Mouse (Mus musculus) kidney, embryonic 14.5 days (tissue): ENCODE results near the gene Homer2. TPM values are rescaled to one million over a fixed set of nuclear protein-coding genes. Genes with fewer than 3 reads are reported as not detected.

Experiments
- ATAC-seq: fragments of 200-750 bp; cut with Nextera tagmentation; 2 replicates; pipeline ENCODE4 v1.8.0; 2017; ENCODE audit warnings: moderate number of reproducible peaks, mild to moderate bottlenecking, moderate TSS enrichment, moderate library complexity; ENCODE audit not compliant: low FRiP score, low TSS enrichment
- H3K27ac ChIP-seq: fragments of 300-500 bp; sonication (generic); 2 replicates; pipeline ENCODE4 v1.5.1; 2014; ENCODE audit warnings: low read depth, mild to moderate bottlenecking, low read length, moderate library complexity, mixed read lengths
- H3K27me3 ChIP-seq: fragments of 300-500 bp; sonication (generic); 2 replicates; pipeline ENCODE4 v1.6.1; 2014; ENCODE audit warnings: mild to moderate bottlenecking, low read length; ENCODE audit not compliant: control insufficient read depth, insufficient read depth
- H3K36me3 ChIP-seq: fragments of 300-500 bp; sonication (generic); 2 replicates; pipeline ENCODE4 v1.6.1; 2014; ENCODE audit warnings: low read length, mixed read lengths; ENCODE audit not compliant: control insufficient read depth, insufficient read depth
- H3K4me1 ChIP-seq: fragments of 300-500 bp; sonication (generic); 2 replicates; pipeline ENCODE4 v1.6.1; 2014; ENCODE audit warnings: low read length, mixed read lengths; ENCODE audit not compliant: control insufficient read depth, insufficient read depth
- H3K4me2 ChIP-seq: fragments of 300-500 bp; sonication (generic); replicated peaks from 2 replicates; pipeline ENCODE4 v1.6.1; 2014; ENCODE audit warnings: low read depth, mild to moderate bottlenecking, low read length
- H3K4me3 ChIP-seq: fragments of 300-500 bp; sonication (generic); 2 replicates; pipeline ENCODE4 v1.5.1; 2014; ENCODE audit warnings: mild to moderate bottlenecking, low read length
- H3K9ac ChIP-seq: fragments of 300-500 bp; sonication (generic); 2 replicates; pipeline ENCODE4 v1.6.1; 2014; ENCODE audit warnings: low read depth, mild to moderate bottlenecking, low read length, moderate library complexity
- H3K9me3 ChIP-seq: fragments of 300-500 bp; sonication (generic); 2 replicates; pipeline ENCODE4 v1.6.1; 2016; ENCODE audit warnings: low read length; ENCODE audit not compliant: control insufficient read depth
- WGBS: fragments of 180-500 bp; shearing (Covaris S2); extraction: QIAGEN DNeasy Blood & Tissue Kit; methylation state at CpG from one replicate; pipeline ENCODE4 v1.1.7; 2014; 5-methylcytosine and 5-hydroxymethylcytosine counted together
- polyA plus RNA-seq: library from polyadenylated mRNA; unstranded; fragments of >200 nt; fragmentation: Nextera tagmentation; extraction: Ambion mirVana; gene quantifications from 2 replicates; pipeline ENCODE4 v1.2.1, GENCODE M21; 2014

Homer2 gene
- 13.8 and 14.5 TPM in 2 replicates for polyA plus RNA-seq

GRCm38 (mm10) chr7:81707471-81708140 is at the start of gene Homer2:
Gene Homer2, minus strand, starts transcription at chr7:81707527.
- Histone ChIP-seq H3K4me2 (peak within 1 kb of the TSS; percentile 94), H3K27me3 (peaks cover 13% of the 10 kb centered on the region; the same call in 1 of the 2 replicates)
- ATAC-seq, result 0 out of 2 replicates have a peak, but pooled peaks have one; percentile 28

GRCm38 (mm10) chr7:81747956-81748355 is 40.6 kb upstream of the Homer2 start:
- H3K9ac ChIP-seq, result no peak overlapping the region
- no peak overlapping the region for H3K4me3 ChIP-seq
- no peak for ATAC-seq
- H3K36me3 ChIP-seq, result no peaks in the 10 kb centered on the region
- no peaks in the 10 kb centered on the region for H3K9me3 ChIP-seq
- H3K4me2 ChIP-seq, result no peak overlapping the region
- no peak overlapping the region for H3K27ac ChIP-seq
- H3K4me1 ChIP-seq, result no peaks in the 10 kb centered on the region
- no peaks in the 10 kb centered on the region for H3K27me3 ChIP-seq
- 83% methylated on average over 3 of the region's 3 CpGs for WGBS

More at GRCm38 (mm10) chr7:81707471-81708140, at the start of gene Homer2:
- peak within 1 kb of the TSS; percentile 64 for H3K4me3 ChIP-seq
- H3K27ac ChIP-seq, result 0 out of 2 replicates have a peak within 1 kb of the TSS, but pooled peaks have one; percentile 6
- WGBS, result 77% methylated on average over 14 of the region's 14 CpGs
- peak within 1 kb of the TSS; percentile 68 for H3K9ac ChIP-seq
- no peaks in the 10 kb centered on the region for H3K9me3 ChIP-seq
- no peaks in the 10 kb centered on the region for H3K4me1 ChIP-seq
- no peaks in the 10 kb centered on the region for H3K36me3 ChIP-seq

- H3K9ac ChIP-seq, result no peak overlapping the region
- H3K36me3 ChIP-seq, result no peaks in the 10 kb centered on the region
- 75% methylated on average over 4 of the region's 4 CpGs for WGBS
- no peaks in the 10 kb centered on the region for H3K27me3 ChIP-seq
- H3K9me3 ChIP-seq, result no peaks in the 10 kb centered on the region
- no peak overlapping the region for H3K4me3 ChIP-seq
- H3K4me2 ChIP-seq, result no peak overlapping the region
- H3K27ac ChIP-seq, result no peak overlapping the region
- H3K4me1 ChIP-seq, result no peaks in the 10 kb centered on the region
- no peak for ATAC-seq
Measured at GRCm38 (mm10) chr7:81744145-81744544, 36.8 kb upstream of the Homer2 start.

GRCm38 (mm10) chr7:81740010-81740409 is 32.7 kb upstream of the Homer2 start:
- no peaks in the 10 kb centered on the region for H3K4me1 ChIP-seq
- no peaks in the 10 kb centered on the region for H3K36me3 ChIP-seq
- H3K4me2 ChIP-seq, result no peak overlapping the region
- H3K9ac ChIP-seq, result no peak overlapping the region
- H3K27ac ChIP-seq, result no peak overlapping the region
- H3K4me3 ChIP-seq, result no peak overlapping the region
- ATAC-seq, result no peak
- WGBS, result 91% methylated on average over 7 of the region's 7 CpGs
- no peaks in the 10 kb centered on the region for H3K9me3 ChIP-seq
- no peaks in the 10 kb centered on the region for H3K27me3 ChIP-seq

- WGBS, result 76% methylated on average over 8 of the region's 8 CpGs
- Histone ChIP-seq H3K9ac (no peak overlapping the region), H3K27ac (no peak overlapping the region), H3K4me1 (no peaks in the 10 kb centered on the region), H3K27me3 (no peaks in the 10 kb centered on the region), H3K36me3 (no peaks in the 10 kb centered on the region), H3K9me3 (no peaks in the 10 kb centered on the region), H3K4me2 (no peak overlapping the region), H3K4me3 (no peak overlapping the region)
- no peak for ATAC-seq
Measured at GRCm38 (mm10) chr7:81738720-81739385, 31.5 kb upstream of the Homer2 start.

GRCm38 (mm10) chr7:81735300-81736048 is 28.1 kb upstream of the Homer2 start:
- Histone ChIP-seq H3K4me3 (no peak overlapping the region), H3K4me1 (no peaks in the 10 kb centered on the region), H3K4me2 (no peak overlapping the region), H3K9ac (no peak overlapping the region), H3K36me3 (no peaks in the 10 kb centered on the region), H3K27ac (no peak overlapping the region), H3K27me3 (no peaks in the 10 kb centered on the region), H3K9me3 (no peaks in the 10 kb centered on the region)
- no peak for ATAC-seq
- 52% methylated on average over 9 of the region's 9 CpGs for WGBS

- Histone ChIP-seq H3K4me3 (no peak overlapping the region), H3K9me3 (no peaks in the 10 kb centered on the region), H3K27ac (no peak overlapping the region), H3K36me3 (no peaks in the 10 kb centered on the region), H3K4me1 (0 out of 2 replicates have a peak, but pooled peaks cover 3% of the 10 kb centered on the region), H3K9ac (no peak overlapping the region), H3K27me3 (no peaks in the 10 kb centered on the region), H3K4me2 (no peak overlapping the region)
- WGBS, result 82% methylated on average over 12 of the region's 12 CpGs
- no peak for ATAC-seq
Measured at GRCm38 (mm10) chr7:81732183-81733089, 25.1 kb upstream of the Homer2 start.

GRCm38 (mm10) chr7:81731181-81731651 is 23.9 kb upstream of the Homer2 start:
- peaks cover 3% of the 10 kb centered on the region; the same call in 1 of the 2 replicates for H3K4me1 ChIP-seq
- H3K4me2 ChIP-seq, result no peak overlapping the region
- H3K27ac ChIP-seq, result no peak overlapping the region
- H3K9me3 ChIP-seq, result no peaks in the 10 kb centered on the region
- no peaks in the 10 kb centered on the region for H3K27me3 ChIP-seq
- no peak for ATAC-seq
- H3K4me3 ChIP-seq, result no peak overlapping the region
- no peak overlapping the region for H3K9ac ChIP-seq
- 86% methylated on average over 6 of the region's 6 CpGs for WGBS
- H3K36me3 ChIP-seq, result no peaks in the 10 kb centered on the region
